15 mouse cellular contexts compared by ENCODE assay signal in genomic region chr16:37955336-37955917, GRCm38 (mm10). TPM values are rescaled to one million over a fixed set of nuclear protein-coding genes. Genes with fewer than 3 reads are reported as not detected.
DNase-seq lines count a peak whose midpoint lies in the region; ATAC-seq and TF ChIP-seq lines count a peak whose summit lies in the region.
"Had no signal": no experiment of that assay in that cellular context is flagged by ENCODE, and none has a peak within 500 bp of the region (broad histone marks: within the 10 kb centered on the region; RNA-seq: fewer than 3 reads in every experiment).

No protein-coding gene starts in this region.

- H3K27ac ChIP-seq in intestine, embryonic 14.5 days (ENCODE audit: low read depth), result no peak overlapping the region; the same call in 1 of the 2 replicates
- H3K27ac ChIP-seq in intestine, postnatal 0 days (ENCODE audit: low read depth, low read length), result no peak overlapping the region
- H3K27ac ChIP-seq in forebrain, embryonic 16.5 days (ENCODE audit: low read length), result peak overlapping the region; percentile 4; the same call in 1 of the 2 replicates
- H3K27ac ChIP-seq in hindbrain, embryonic 16.5 days (ENCODE audit: low read depth, low read length), result no peak overlapping the region
- H3K27ac ChIP-seq in neural tube, embryonic 14.5 days (ENCODE audit: low read depth, low read length), result peak overlapping the region; percentile 8; the same call in 1 of the 2 replicates
- H3K27ac ChIP-seq: embryonic facial prominence, embryonic 12.5 days; heart, embryonic 13.5 days had no signal

- H3K27me3 ChIP-seq in intestine, embryonic 14.5 days (replicated peaks; ENCODE audit: control insufficient read depth, insufficient read depth, low read length), result no peaks in the 10 kb centered on the region
- no peaks in the 10 kb centered on the region for H3K27me3 ChIP-seq in intestine, postnatal 0 days (replicated peaks; ENCODE audit: control insufficient read depth, insufficient read depth, low read length)
- H3K27me3 ChIP-seq in forebrain, embryonic 16.5 days (replicated peaks; ENCODE audit: control insufficient read depth, insufficient read depth, low read length), result no peaks in the 10 kb centered on the region
- no peaks in the 10 kb centered on the region for H3K27me3 ChIP-seq in hindbrain, embryonic 16.5 days (replicated peaks; ENCODE audit: control insufficient read depth, insufficient read depth, low read length)
- no peaks in the 10 kb centered on the region for H3K27me3 ChIP-seq in neural tube, embryonic 14.5 days (ENCODE audit: control insufficient read depth, insufficient read depth, low read length)
- H3K27me3 ChIP-seq: embryonic facial prominence, embryonic 12.5 days; heart, embryonic 13.5 days had no signal

- H3K4me1 ChIP-seq in intestine, embryonic 14.5 days (replicated peaks; ENCODE audit: control insufficient read depth, insufficient read depth, low read length), result peaks cover 5% of the 10 kb centered on the region; the same call in 1 of the 2 replicates
- H3K4me1 ChIP-seq in intestine, postnatal 0 days (replicated peaks; ENCODE audit: control insufficient read depth, insufficient read depth, low read length), result 0 out of 2 replicates have a peak, but pooled peaks cover 7% of the 10 kb centered on the region
- peaks cover 11% of the 10 kb centered on the region for H3K4me1 ChIP-seq in forebrain, embryonic 16.5 days (replicated peaks; ENCODE audit: control insufficient read depth, insufficient read depth, low read length)
- no peaks in the 10 kb centered on the region; the same call in 1 of the 2 replicates for H3K4me1 ChIP-seq in hindbrain, embryonic 16.5 days (ENCODE audit: control insufficient read depth, insufficient read depth, low read depth, low read length)
- H3K4me1 ChIP-seq in neural tube, embryonic 14.5 days (ENCODE audit: control insufficient read depth, insufficient read depth, low read length), result peaks cover 8% of the 10 kb centered on the region

- ATAC-seq in intestine, embryonic 14.5 days (replicated peaks; ENCODE audit: low FRiP score, low TSS enrichment, low read depth), result no peak
- ATAC-seq in intestine, postnatal 0 days, result no peak
- peak; percentile 77 for ATAC-seq in forebrain, embryonic 16.5 days
- ATAC-seq in hindbrain, embryonic 16.5 days, result peak; percentile 50; the same call in 1 of the 2 replicates
- peak; percentile 31; the same call in 1 of the 2 replicates for ATAC-seq in neural tube, embryonic 14.5 days (ENCODE audit: low read depth)

- H3K4me3 ChIP-seq in intestine, embryonic 14.5 days (ENCODE audit: low read depth, low read length), result no peak overlapping the region
- no peak overlapping the region for H3K4me3 ChIP-seq in intestine, postnatal 0 days (ENCODE audit: low read depth, low read length)
- H3K4me3 ChIP-seq in forebrain, embryonic 16.5 days (replicated peaks; ENCODE audit: low read length), result no peak overlapping the region
- no peak overlapping the region for H3K4me3 ChIP-seq in hindbrain, embryonic 16.5 days (ENCODE audit: low read length)
- H3K4me3 ChIP-seq in neural tube, embryonic 14.5 days (ENCODE audit: low read depth, low read length), result no peak overlapping the region
- H3K4me3 ChIP-seq: embryonic facial prominence, embryonic 12.5 days; heart, embryonic 13.5 days; megakaryocyte, embryonic 14.5 days had no signal

- TF ChIP-seq CTCF in intestine, postnatal 0 days (IDR thresholded peaks at IDR 0.05; ENCODE audit: low read depth), result no peak

- no peak overlapping the region; the same call in 1 of the 2 replicates for H3K9ac ChIP-seq in intestine, embryonic 14.5 days (ENCODE audit: low read length)
- no peak overlapping the region for H3K9ac ChIP-seq in intestine, postnatal 0 days (ENCODE audit: low read depth, low read length)
- no peak overlapping the region for H3K9ac ChIP-seq in forebrain, embryonic 16.5 days (replicated peaks; ENCODE audit: low read depth, low read length)
- H3K9ac ChIP-seq in hindbrain, embryonic 16.5 days (ENCODE audit: low read depth, low read length), result no peak overlapping the region
- H3K9ac ChIP-seq in neural tube, embryonic 14.5 days (replicated peaks; ENCODE audit: low read depth, low read length), result no peak overlapping the region
- H3K9ac ChIP-seq: embryonic facial prominence, embryonic 12.5 days; heart, embryonic 13.5 days had no signal

- H3K36me3 ChIP-seq in intestine, embryonic 14.5 days (ENCODE audit: control insufficient read depth, insufficient read depth, low read length), result no peaks in the 10 kb centered on the region
- no peaks in the 10 kb centered on the region for H3K36me3 ChIP-seq in intestine, postnatal 0 days (ENCODE audit: control insufficient read depth, insufficient read depth)
- H3K36me3 ChIP-seq in forebrain, embryonic 16.5 days (ENCODE audit: control insufficient read depth, insufficient read depth), result no peaks in the 10 kb centered on the region
- no peaks in the 10 kb centered on the region for H3K36me3 ChIP-seq in hindbrain, embryonic 16.5 days (ENCODE audit: control insufficient read depth, insufficient read depth, low read length)
- no peaks in the 10 kb centered on the region for H3K36me3 ChIP-seq in neural tube, embryonic 14.5 days (ENCODE audit: control insufficient read depth, insufficient read depth, low read length)
- H3K36me3 ChIP-seq: embryonic facial prominence, embryonic 12.5 days; heart, embryonic 13.5 days had no signal

- peak; percentile 49 for DNase-seq in intestine, embryonic 14.5 days (ENCODE audit: low spot score)
- DNase-seq in thymus, adult 18-20 months, result no peak
- no peak for DNase-seq in right cerebral cortex, postnatal 4 days
- no peak for DNase-seq in cerebellum, adult 11 months
- DNase-seq: cerebellum, adult 18-20 months; kidney, postnatal 4 days; right cerebral cortex, postnatal 25 days had no signal

- H3K4me2 ChIP-seq in intestine, embryonic 14.5 days (ENCODE audit: low read length), result no peak overlapping the region
- no peak overlapping the region for H3K4me2 ChIP-seq in intestine, postnatal 0 days (replicated peaks; ENCODE audit: low read depth)
- H3K4me2 ChIP-seq in forebrain, embryonic 16.5 days (ENCODE audit: low read length), result no peak overlapping the region
- H3K4me2 ChIP-seq in hindbrain, embryonic 16.5 days (ENCODE audit: low read length), result no peak overlapping the region
- no peak overlapping the region for H3K4me2 ChIP-seq in neural tube, embryonic 14.5 days (ENCODE audit: low read depth, low read length)
- H3K4me2 ChIP-seq: embryonic facial prominence, embryonic 12.5 days; heart, embryonic 13.5 days; liver, embryonic 11.5 days had no signal

- 53% methylated on average over 13 of the region's 13 CpGs for WGBS in intestine, embryonic 14.5 days
- WGBS in intestine, postnatal 0 days, result 45% methylated on average over 13 of the region's 13 CpGs
- WGBS in forebrain, embryonic 16.5 days, result 45% methylated on average over 13 of the region's 13 CpGs
- 51% methylated on average over 13 of the region's 13 CpGs for WGBS in hindbrain, embryonic 16.5 days
- WGBS in neural tube, embryonic 14.5 days, result 29% methylated on average over 13 of the region's 13 CpGs

- no peaks in the 10 kb centered on the region for H3K9me3 ChIP-seq in intestine, embryonic 14.5 days (ENCODE audit: control insufficient read depth, low read length)
- H3K9me3 ChIP-seq in intestine, postnatal 0 days (ENCODE audit: control insufficient read depth), result no peaks in the 10 kb centered on the region
- H3K9me3 ChIP-seq in forebrain, embryonic 16.5 days (ENCODE audit: control insufficient read depth, low read length), result no peaks in the 10 kb centered on the region
- no peaks in the 10 kb centered on the region for H3K9me3 ChIP-seq in hindbrain, embryonic 16.5 days (ENCODE audit: control insufficient read depth, low read length)
- no peaks in the 10 kb centered on the region for H3K9me3 ChIP-seq in neural tube, embryonic 14.5 days (ENCODE audit: control insufficient read depth, low read length)
- H3K9me3 ChIP-seq: embryonic facial prominence, embryonic 12.5 days; heart, embryonic 13.5 days; megakaryocyte, embryonic 14.5 days had no signal

RNA-seq across cellular contexts. Expression of gene Gpr156, which starts 39.1 kb away (rescaled TPM):
- polyA plus RNA-seq in intestine, embryonic 14.5 days (2014; fragmentation: Nextera tagmentation; extraction: Ambion mirVana), result 0.42 and 0.61 TPM in 2 replicates
- 0.09 and 0.10 TPM in 2 replicates for polyA plus RNA-seq in intestine, postnatal 0 days (2015; fragmentation: Nextera tagmentation; extraction: Ambion mirVana)
- polyA plus RNA-seq in forebrain, embryonic 16.5 days (2015; fragmentation: Nextera tagmentation; extraction: Ambion mirVana), result 5.4 and 5.6 TPM in 2 replicates
- polyA plus RNA-seq in hindbrain, embryonic 16.5 days (2015; fragmentation: Nextera tagmentation; extraction: Ambion mirVana), result 3.2 and 3.9 TPM in 2 replicates
- polyA plus RNA-seq in neural tube, embryonic 14.5 days (2014; fragmentation: Nextera tagmentation; extraction: Ambion mirVana), result 4.9 and 6.4 TPM in 2 replicates
- polyA plus RNA-seq: liver, embryonic 11.5 days had no signal

Comparison
In these comparisons a context has a peak if more than half of its experiments do, and no peak if none do; other contexts are left out.
1. ATAC-seq: peak in forebrain, embryonic 16.5 days (single experiment), hindbrain, embryonic 16.5 days (single experiment) and neural tube, embryonic 14.5 days (single experiment); none in intestine, embryonic 14.5 days (single experiment) and intestine, postnatal 0 days (single experiment).
2. H3K27ac ChIP-seq: peak in forebrain, embryonic 16.5 days (single experiment) and neural tube, embryonic 14.5 days (single experiment); none in intestine, embryonic 14.5 days (single experiment), intestine, postnatal 0 days (single experiment) and hindbrain, embryonic 16.5 days (single experiment).